Mouse (Mus musculus): ENCODE results near the gene Thsd4.

- TF ChIP-seq REST (IDR thresholded peaks at IDR 0.05; ENCODE audit: insufficient read depth, insufficient read length) (no peak), POLR2A (IDR thresholded peaks at IDR 0.05; ENCODE audit: insufficient read length, low read depth) (no peak), USF1 (IDR thresholded peaks at IDR 0.05; ENCODE audit: low read depth) (no peak), POLR2AphosphoS2 (IDR thresholded peaks at IDR 0.05; ENCODE audit: insufficient read length, low read depth) (no peak)
Measured at GRCm38 (mm10) chr9:60152990-60153389, 368.9 kb downstream of the Thsd4 start.

Measured in myocyte (in vitro differentiated cells).